Mouse (Mus musculus) monocyte, adult 5-6 weeks (primary cell): ENCODE measurements around the gene Lmx1a. TPM values are rescaled to one million over a fixed set of nuclear protein-coding genes. Genes with fewer than 3 reads are reported as not detected.

ENCODE experiments used
- ATAC-seq: fragments of 153-309, 156-312 bp; replicated peaks from 2 replicates; pipeline ENCODE4 v1.8.0; 2017; ENCODE audit warnings: mild to moderate bottlenecking; ENCODE audit not compliant: low TSS enrichment, insufficient number of reproducible peaks, severe bottlenecking, poor library complexity, low FRiP score
- total RNA-seq: library from RNA; stranded (forward); fragments of 200-1000, 200-491, 200-594 nt; gene quantifications from 3 replicates; pipeline ENCODE4 v1.2.3, GENCODE M21; 2017

The Lmx1a gene
- total RNA-seq, 1 experiment from 2014 or later: not detected

DNA sequence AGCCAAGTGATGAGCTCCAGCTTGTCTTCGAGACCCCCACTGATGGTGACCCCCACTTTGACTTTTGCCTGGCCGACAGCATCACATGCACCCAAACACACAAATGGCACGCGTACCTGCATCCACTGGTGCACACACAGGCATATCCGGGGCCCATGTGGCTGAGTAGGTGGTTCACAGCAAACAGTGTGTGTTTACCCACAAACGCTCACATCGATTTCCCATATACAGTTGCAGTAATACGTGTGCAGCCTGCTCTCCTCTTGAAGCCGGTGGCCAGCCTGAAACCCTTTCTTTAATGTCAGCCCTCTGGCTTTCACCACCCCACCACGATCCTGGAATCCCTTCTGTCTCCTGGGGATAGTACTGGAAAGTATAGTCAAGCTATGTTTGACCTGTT is 71.3 kb downstream of the Lmx1a start:
- no peak for ATAC-seq

DNA sequence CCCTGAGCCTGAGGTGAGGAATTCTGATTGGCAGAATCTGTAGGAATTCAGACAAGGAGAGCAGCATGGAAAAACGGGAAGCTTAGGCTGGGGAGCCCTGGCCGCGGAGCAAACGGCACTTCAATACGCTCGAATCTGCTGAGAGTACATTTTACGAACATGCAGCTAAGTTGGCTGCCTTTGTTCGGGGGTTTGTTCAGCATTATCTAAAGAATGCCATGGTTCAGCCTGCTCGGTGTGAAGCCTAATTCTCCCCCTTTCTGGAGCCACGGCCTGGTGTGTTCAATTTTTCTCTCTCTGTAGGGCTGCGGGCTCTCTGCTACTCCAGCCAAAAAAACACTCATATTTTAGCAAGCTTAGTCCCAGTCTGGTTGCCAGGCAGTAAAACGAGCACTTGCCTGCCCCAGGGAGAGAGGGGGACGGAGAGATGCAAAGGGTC is 72.8 kb downstream of the Lmx1a start:
- ATAC-seq: no peak

DNA sequence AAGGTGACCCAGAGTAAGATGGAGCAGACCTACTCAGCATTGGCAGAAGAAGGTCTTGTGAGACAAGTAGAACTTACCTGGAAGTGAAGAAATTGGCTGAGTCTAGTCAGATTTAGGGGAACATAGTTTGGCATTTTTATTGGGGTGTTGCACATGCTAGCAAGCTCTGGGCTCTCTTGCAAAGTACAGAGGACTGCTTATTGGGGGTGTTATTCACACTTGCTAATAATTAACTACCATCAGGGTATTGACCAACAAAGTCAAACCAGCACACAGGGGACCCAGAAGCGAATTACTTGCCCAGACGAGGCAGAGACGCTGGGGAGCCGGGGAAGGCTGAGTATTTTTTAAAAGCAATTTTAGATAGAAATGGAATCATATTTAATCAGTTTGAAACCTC is 77.6 kb downstream of the Lmx1a start:
- no peak for ATAC-seq

DNA sequence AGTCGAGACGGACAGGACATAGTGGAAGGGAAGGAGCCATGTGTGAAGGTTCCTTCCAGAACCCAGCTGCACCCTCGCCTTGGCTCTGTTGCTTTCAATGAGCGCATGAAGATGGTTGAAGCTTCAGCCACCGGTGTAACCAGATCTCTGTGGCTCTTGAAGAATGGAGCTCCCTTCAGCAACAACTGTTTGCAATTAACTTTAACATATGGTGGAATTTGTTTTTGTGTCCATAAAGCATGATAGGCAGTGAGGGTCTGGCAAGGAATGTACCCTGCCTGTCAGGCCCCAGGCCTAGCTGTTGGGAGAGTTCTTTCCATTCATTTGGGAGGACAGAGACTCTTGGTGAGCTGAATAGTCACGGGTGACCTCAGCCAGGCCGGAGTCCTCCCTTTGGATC is 81.4 kb downstream of the Lmx1a start:
- ATAC-seq: no peak

GRCm38 (mm10) chr1:167779766-167780488 is 90.9 kb downstream of the Lmx1a start:
- no peak for ATAC-seq

DNA sequence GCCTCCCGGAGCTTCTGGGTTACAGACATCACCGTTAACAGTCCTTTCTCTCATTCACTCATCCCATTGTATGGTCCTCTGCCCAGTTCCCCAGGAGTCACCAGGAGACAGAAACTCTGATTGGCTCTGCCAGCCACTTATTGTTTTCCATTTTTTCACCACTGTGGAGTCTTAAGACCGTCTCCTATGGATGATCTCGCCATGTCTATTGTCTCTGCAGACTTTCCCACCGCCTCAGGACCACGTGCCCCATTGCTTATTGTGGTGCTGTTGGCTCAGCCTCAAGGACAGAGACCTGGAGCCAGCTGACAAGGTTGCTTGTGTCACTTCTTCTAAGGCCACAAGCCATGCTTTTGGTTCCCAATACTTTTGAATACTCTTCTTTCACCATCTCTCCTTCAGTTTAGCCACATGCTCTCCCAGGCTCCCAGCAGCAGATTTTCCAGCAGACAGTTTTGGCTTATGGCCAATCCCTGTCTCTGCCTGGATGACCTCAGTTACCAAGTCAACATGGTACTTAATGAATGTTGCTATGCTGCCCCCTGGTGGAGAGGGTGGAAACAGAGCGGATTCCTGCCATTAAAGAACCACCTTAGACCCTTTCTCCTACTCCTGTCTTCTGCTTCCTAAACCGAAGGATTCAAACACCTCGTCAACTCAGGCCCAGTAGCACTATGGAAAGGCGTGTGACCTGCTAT is 92.9 kb downstream of the Lmx1a start:
- ATAC-seq: no peak

DNA sequence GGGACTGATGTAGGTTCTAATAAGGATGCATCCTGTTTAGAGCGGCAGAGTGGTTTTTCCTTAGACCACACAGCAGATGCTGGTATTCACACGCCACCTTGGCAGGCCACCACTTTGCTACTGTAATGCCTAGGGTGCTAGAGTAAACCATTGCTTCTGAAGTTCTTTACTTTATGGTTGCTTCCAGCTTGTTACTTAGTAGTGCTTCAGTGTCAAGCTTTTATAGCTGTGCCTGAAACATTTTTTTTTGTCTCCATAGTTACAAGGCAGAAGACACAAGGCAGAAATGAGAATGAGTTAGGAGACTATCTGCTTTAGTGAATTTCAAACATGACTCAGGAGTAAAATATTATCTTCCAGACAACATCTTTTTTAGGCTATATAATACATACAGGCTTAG is 95.0 kb downstream of the Lmx1a start:
- ATAC-seq: no peak

DNA sequence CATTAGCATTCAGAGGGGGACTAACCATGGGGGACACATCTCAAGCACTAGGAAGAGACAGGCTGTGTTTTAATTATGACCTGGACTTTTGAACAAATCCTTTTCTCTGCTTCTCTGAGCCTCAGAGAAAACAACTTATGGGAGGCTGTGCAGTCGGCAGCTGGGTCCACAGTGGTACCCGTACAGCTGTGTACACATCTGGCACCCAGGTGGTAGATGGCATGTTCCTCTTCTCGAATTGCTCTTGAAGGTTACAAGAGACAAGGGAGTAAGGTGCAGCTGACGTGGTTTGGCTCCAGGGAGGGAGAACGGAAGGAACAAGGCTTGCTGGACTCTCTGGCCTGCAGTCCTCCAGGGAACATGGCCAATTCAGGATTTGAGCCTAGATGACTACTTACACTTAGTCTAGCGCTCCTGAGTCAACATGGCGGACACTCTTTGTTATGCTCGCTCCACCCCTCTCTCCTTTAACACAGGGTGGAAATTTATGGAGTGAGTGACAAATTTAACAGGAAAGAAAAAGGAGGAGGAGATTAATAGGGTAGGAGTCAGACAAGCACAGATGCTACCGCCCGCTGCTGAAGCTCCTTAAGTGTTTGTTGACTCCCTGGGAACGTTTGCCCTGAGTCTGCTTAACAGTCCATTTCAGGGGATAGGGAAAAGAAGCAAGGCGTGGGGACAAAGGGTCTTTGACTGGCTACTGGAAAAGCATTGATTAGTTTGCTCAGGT is 99.8 kb downstream of the Lmx1a start:
- no peak for ATAC-seq

GRCm38 (mm10) chr1:167789448-167789847 is 100.4 kb downstream of the Lmx1a start:
- ATAC-seq: no peak

DNA sequence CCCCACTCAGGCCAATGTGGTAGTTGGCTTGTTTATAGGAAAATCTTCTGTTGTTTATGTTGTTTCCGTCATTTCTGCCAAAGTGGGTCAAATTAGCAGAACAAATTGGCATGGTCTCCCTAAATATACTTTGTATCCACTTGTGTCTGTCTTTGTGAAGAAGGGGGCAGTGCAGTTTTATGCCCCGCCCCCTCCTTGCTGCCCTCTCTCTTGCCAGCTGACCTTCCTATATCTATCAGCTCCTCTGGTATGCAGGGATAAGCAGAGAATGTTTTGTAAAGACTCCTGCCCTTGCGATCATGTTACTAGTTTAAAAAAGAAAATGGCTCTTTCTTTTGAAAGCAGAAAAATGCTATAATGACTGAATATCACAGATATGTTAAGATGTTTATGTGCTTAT is 101.7 kb downstream of the Lmx1a start:
- ATAC-seq: no peak

DNA sequence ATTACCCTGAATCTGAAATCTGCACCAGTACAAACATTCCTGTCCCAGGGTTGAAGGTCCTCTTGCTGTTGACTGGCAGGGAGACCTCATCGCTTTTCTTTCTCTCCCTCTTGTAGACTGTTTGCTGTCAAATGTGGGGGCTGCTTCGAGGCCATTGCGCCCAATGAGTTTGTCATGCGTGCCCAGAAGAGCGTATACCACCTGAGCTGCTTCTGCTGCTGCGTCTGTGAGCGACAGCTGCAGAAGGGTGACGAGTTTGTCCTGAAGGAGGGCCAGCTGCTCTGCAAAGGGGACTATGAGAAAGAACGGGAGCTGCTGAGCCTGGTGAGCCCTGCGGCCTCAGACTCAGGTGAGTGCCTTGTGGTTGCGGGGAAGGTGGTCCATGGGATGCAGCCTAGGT is 102.2 kb downstream of the Lmx1a start:
- no peak for ATAC-seq

GRCm38 (mm10) chr1:167801923-167802322 is 112.9 kb downstream of the Lmx1a start:
- no peak for ATAC-seq

- ATAC-seq: no peak
These were observed 113.7 kb downstream of the Lmx1a start for GRCm38 (mm10) chr1:167802510-167803271.

DNA sequence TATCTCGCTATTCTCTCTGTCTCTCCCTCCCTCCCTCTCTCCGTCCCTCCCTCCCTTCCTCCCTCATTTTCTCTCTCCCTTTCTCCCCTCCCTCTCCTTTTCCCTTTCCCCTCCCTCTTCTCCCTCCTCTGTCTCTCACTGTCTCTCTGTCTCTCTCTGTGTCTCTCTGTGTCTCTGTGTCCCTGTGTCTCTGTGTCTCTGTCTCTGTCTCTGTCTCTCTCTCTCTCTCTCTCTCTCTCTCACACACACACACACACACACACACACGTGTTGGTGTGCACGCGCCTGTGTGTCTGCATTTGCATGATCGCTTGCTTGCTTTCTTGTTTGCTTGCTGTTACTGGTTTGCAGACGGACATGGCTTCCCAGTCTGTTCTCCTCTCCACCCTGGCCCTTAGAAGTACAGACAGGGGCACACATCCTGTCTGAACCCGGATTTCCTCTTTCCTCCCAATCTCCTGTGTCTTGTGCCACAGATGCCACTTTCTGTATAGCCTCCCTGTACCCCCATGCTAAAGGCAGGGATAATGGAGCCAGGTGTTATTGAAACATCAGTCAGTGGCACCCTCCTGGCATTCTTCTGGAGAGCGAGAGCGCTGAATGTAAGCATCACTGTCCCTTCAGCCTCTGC is 114.4 kb downstream of the Lmx1a start:
- ATAC-seq: no peak

DNA sequence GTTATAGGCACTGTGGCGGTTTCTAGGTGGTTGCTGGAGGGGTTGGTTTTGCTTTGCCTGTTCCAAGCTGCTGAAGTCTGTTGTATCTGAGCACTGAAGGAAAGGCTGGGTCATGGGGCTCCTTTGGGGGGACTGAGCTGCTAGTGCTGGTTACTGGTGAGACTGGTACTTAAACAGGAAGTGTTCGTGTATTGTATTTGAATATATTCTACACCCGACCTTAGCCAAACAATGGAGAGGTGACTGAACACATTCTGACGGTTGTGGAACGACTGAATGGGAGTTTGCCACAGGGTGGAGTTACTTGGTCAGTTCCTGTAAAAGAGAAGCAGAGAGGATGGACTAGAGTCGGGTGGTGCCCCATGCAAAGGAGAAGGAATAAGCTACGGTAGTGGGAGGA is 115.8 kb downstream of the Lmx1a start:
- no peak for ATAC-seq

DNA sequence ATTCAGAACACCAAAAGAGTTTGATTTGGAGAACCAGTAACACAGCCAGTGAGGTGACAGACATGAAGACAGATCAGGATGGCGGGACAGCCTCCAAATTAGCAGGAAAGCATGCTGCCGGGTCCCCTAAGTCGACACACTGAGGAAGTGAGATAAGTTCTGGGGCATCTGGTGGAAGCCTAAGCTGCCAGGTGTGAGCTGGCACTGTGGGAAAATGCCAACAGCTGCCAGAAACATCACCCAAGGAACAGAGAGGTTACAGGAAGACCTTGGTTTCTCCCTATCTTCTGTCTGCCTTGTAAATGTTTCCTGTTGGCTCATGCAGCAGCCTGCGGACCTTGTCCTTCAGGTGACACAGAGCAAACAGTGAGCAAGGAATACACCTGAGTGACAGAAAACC is 122.1 kb downstream of the Lmx1a start:
- ATAC-seq: no peak

- ATAC-seq: no peak
These were observed 126.1 kb downstream of the Lmx1a start for GRCm38 (mm10) chr1:167815166-167815565.

DNA sequence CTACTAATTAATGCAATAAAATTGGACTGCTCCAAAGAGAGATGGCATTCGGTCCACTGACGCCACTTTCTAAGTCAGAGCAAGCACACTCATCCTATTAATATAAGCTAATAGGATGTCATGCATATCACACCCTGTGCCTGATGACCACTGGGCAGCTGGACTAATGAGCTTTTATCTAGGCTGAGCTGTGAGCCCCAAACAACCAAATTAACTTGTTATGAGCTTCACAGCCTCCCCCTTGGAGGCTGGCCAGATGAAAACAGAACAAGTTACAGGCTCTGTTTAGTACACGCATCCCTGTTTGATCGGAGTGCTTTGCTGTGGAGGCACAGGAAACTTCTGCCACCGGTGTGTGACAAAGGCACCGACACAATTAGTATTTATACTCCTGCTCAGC is 128.0 kb downstream of the Lmx1a start:
- no peak for ATAC-seq

GRCm38 (mm10) chr1:167817616-167818015 is 128.6 kb downstream of the Lmx1a start:
- no peak for ATAC-seq
